Mouse (Mus musculus) midbrain, embryonic 11.5 days (tissue): Measurements from ENCODE around the gene Cdr2l. TPM values are rescaled to one million over a fixed set of nuclear protein-coding genes. Genes with fewer than 3 reads are reported as not detected.

Source experiments
- ATAC-seq: fragments of 200-750 bp; cut with Nextera tagmentation; 2 replicates; pipeline ENCODE4 v1.8.0; 2017; ENCODE audit warnings: moderate TSS enrichment, moderate library complexity; ENCODE audit not compliant: low FRiP score
- DNase-seq: peaks from one replicate; pipeline ENCODE4 v3.0.0; 2015; ENCODE audit warnings: low spot score; ENCODE audit errors: missing footprints
- H3K27ac ChIP-seq: fragments of 300-500 bp; sonication (generic); 2 replicates; pipeline ENCODE4 v1.5.1; 2014; ENCODE audit warnings: low read depth, low read length
- H3K27me3 ChIP-seq: fragments of 300-500 bp; sonication (generic); 2 replicates; pipeline ENCODE4 v1.6.1; 2014; ENCODE audit warnings: mild to moderate bottlenecking, low read length, moderate library complexity, mixed read lengths; ENCODE audit not compliant: control insufficient read depth, insufficient read depth
- H3K36me3 ChIP-seq: fragments of 300-500 bp; sonication (generic); 2 replicates; pipeline ENCODE4 v1.6.1; 2014; ENCODE audit warnings: mild to moderate bottlenecking, low read length, moderate library complexity, mixed read lengths; ENCODE audit not compliant: control insufficient read depth, insufficient read depth
- H3K4me1 ChIP-seq: fragments of 300-500 bp; sonication (generic); 2 replicates; pipeline ENCODE4 v1.6.1; 2014; ENCODE audit warnings: low read length; ENCODE audit not compliant: control insufficient read depth, insufficient read depth
- H3K4me2 ChIP-seq: fragments of 300-500 bp; sonication (generic); 2 replicates; pipeline ENCODE4 v1.6.1; 2014; ENCODE audit warnings: mild to moderate bottlenecking, moderate library complexity
- H3K4me3 ChIP-seq: fragments of 300-500 bp; sonication (generic); 2 replicates; pipeline ENCODE4 v1.5.1; 2014; ENCODE audit warnings: low read depth, low read length
- H3K9ac ChIP-seq: fragments of 300-500 bp; sonication (generic); 2 replicates; pipeline ENCODE4 v1.6.1; 2014; ENCODE audit warnings: low read length
- H3K9me3 ChIP-seq: fragments of 300-500 bp; sonication (generic); 2 replicates; pipeline ENCODE4 v1.6.1; 2016; ENCODE audit warnings: low read length; ENCODE audit not compliant: control insufficient read depth
- WGBS: fragments of 180-500 bp; shearing (Covaris S2); extraction: QIAGEN DNeasy Blood & Tissue Kit; methylation state at CpG from one replicate; pipeline ENCODE4 v1.1.7; 2014; 5-methylcytosine and 5-hydroxymethylcytosine counted together
- polyA plus RNA-seq: library from polyadenylated mRNA; unstranded; fragments of >200 nt; fragmentation: Nextera tagmentation; extraction: Ambion mirVana; gene quantifications from 2 replicates; pipeline ENCODE4 v1.2.1, GENCODE M21; 2014

Gene Cdr2l
- polyA plus RNA-seq, 1 experiment from 2014 or later, result 20.9 TPM

DNA sequence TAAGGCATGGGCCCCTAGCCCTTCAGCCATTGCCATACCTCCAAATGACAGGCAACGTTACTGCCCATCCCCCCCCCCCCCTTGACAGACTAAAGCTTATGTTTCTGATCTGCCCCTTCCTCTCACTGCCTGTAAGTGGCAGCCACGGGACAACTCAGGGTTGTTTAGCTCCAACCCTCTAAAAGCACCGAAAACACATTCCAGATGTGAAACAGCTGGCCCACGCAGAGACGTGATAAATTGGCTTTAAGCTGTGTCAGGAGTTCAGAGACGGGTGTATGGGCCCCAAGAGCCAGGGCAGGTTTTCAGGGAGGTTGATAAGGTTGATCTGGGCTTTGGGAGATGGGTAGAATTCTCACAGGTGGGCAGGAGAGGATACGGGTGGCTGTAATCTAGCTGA, 36.2 kb upstream of the Cdr2l start:
- Histone ChIP-seq H3K9ac (no peak overlapping the region), H3K36me3 (no peaks in the 10 kb centered on the region), H3K4me3 (no peak overlapping the region), H3K27ac (no peak overlapping the region), H3K4me1 (no peaks in the 10 kb centered on the region), H3K4me2 (no peak overlapping the region), H3K27me3 (peaks cover 3% of the 10 kb centered on the region; the same call in 1 of the 2 replicates), H3K9me3 (no peaks in the 10 kb centered on the region)
- ATAC-seq (no peak), DNase-seq (no peak)
- 45% methylated on average over 7 of the region's 7 CpGs for WGBS

DNA sequence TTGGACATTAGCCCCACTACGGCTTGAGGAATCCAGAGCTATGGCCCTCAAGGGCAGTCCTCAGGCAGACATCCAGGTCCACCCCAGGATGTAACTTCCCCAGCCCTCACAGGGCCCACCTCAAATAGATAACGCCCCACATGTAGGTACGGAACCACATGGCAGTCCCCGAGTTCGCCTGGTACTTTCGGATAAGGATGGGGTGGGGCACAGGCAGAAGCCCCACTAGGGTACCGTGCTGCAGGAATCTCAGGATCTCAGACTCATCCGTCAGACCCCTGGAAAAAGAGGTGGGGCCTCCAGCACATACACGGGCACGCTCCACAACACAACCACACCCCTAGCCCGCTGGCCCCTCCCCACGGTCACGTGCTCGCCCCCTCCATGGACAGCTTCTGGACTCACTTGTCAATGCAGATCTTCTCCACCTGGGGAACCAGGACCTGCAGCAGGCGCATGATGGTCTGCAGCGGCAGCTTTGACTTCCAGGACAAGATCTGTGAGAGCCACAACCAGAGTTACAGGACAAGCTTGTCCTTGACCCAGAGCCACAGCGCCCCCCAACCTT, 33.0 kb upstream of the Cdr2l start:
- 60% methylated on average over 17 of the region's 17 CpGs for WGBS
- no peak overlapping the region for H3K27ac ChIP-seq
- no peaks in the 10 kb centered on the region for H3K4me1 ChIP-seq
- DNase-seq, result no peak
- H3K4me3 ChIP-seq, result no peak overlapping the region
- no peak overlapping the region for H3K4me2 ChIP-seq
- H3K9ac ChIP-seq, result no peak overlapping the region
- no peak for ATAC-seq
- H3K36me3 ChIP-seq, result no peaks in the 10 kb centered on the region
- peaks cover 3% of the 10 kb centered on the region; the same call in 1 of the 2 replicates for H3K27me3 ChIP-seq
- H3K9me3 ChIP-seq, result no peaks in the 10 kb centered on the region

DNA sequence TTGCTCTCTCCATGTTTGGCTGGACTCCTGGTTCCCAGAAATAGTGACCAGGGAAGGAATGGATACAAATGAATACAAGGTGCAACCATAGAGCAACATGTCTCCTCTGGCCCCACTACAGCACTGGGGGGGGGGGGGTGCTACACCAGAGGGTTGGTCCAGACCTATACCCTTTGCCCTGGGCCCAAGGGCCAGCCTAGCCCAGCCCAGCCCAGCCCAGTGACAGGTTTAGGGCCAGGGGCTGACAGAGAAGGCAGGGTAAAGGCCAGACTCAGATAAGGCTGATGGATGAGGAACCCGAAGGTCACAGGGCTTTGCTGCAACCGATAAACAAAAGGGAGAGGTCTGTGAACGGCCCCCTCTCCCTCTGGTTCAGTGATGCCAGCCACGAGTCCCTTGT, 31.7 kb upstream of the Cdr2l start:
- DNase-seq (no peak), ATAC-seq (no peak)
- Histone ChIP-seq H3K9ac (no peak overlapping the region), H3K27me3 (no peaks in the 10 kb centered on the region), H3K27ac (no peak overlapping the region), H3K4me2 (no peak overlapping the region), H3K36me3 (no peaks in the 10 kb centered on the region), H3K9me3 (no peaks in the 10 kb centered on the region), H3K4me3 (no peak overlapping the region), H3K4me1 (no peaks in the 10 kb centered on the region)
- WGBS, result 77% methylated on average over 4 of the region's 4 CpGs

DNA sequence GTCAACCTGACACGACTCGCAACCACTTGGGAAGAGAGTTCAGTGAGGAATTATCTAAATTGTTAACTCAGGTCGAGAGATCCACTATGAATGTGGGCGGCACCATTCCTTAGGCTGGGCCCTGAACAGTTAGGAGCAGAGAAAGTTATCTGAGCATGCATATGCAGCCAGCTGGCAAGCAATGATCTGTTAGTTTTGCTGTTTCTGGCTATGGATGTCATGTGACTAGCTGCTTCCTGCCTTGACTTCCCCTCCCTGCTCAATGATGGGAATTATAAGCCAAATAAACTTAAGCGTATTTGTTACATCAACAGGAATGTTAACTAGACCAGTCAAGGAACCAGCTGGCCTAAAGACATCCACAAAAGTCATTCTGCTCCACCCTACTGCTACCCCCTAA, 28.3 kb upstream of the Cdr2l start:
- DNase-seq (no peak), ATAC-seq (no peak)
- no peaks in the 10 kb centered on the region for H3K36me3 ChIP-seq
- 93% methylated on average over 5 of the region's 5 CpGs for WGBS
- no peaks in the 10 kb centered on the region for H3K4me1 ChIP-seq
- H3K9ac ChIP-seq, result no peak overlapping the region
- no peaks in the 10 kb centered on the region for H3K27me3 ChIP-seq
- no peaks in the 10 kb centered on the region for H3K9me3 ChIP-seq
- H3K4me2 ChIP-seq, result no peak overlapping the region
- H3K4me3 ChIP-seq, result no peak overlapping the region
- H3K27ac ChIP-seq, result no peak overlapping the region

DNA sequence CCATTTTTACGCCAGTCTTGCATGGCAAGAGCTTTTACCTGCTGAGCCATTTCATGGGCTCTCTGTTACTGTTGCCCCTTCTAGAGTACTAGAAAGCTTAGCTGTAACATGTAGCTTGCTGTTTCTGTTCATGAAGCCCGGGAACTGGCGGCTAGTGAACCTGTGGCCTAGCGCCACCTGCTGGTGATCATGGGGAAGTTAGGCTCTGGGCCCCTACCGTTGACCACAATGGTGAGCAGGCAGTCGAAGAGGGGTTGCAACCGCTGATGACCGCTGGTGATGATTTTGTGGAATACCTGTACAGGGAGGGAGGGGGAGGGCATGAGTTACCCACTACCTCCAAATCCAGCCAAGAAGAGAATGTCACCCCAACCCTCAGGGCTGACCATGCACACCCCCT, 27.5 kb upstream of the Cdr2l start:
- DNase-seq (peak; percentile 96), ATAC-seq (peak; percentile 57; the same call in 1 of the 2 replicates)
- Histone ChIP-seq H3K4me3 (no peak overlapping the region), H3K9ac (no peak overlapping the region), H3K27me3 (no peaks in the 10 kb centered on the region), H3K36me3 (no peaks in the 10 kb centered on the region), H3K4me2 (no peak overlapping the region), H3K4me1 (peaks cover 2% of the 10 kb centered on the region; the same call in 1 of the 2 replicates), H3K9me3 (no peaks in the 10 kb centered on the region), H3K27ac (no peak overlapping the region)
- whole genome bisulfite sequencing, result 13% methylated on average over 8 of the region's 8 CpGs

DNA sequence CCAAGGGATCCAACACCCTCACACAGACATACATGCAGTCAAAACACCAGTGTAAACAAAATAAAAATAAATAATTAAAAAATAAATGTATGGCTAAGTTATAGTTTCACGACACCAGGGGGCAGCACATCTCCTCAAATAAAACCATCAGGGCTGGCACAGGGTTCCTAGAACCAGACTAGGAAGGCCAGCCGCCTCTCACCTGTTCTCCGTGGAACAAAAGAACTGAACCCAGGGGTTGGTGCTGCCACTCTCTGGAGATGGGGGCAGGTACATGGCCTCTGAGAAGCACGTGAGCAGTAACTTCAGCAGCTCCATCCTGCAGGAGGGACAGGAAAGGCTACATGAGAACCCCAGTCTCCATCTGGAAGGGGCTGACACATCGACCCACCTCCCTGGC, 23.2 kb upstream of the Cdr2l start:
- H3K27me3 ChIP-seq, result no peaks in the 10 kb centered on the region
- no peaks in the 10 kb centered on the region for H3K36me3 ChIP-seq
- ATAC-seq, result peak; percentile 65; the same call in 1 of the 2 replicates
- WGBS, result 17% methylated on average over 5 of the region's 5 CpGs
- H3K9me3 ChIP-seq, result no peaks in the 10 kb centered on the region
- no peak overlapping the region for H3K27ac ChIP-seq
- DNase-seq, result peak; percentile 91
- no peak overlapping the region for H3K4me2 ChIP-seq
- peaks cover 2% of the 10 kb centered on the region; the same call in 1 of the 2 replicates for H3K4me1 ChIP-seq
- H3K4me3 ChIP-seq, result no peak overlapping the region
- no peak overlapping the region for H3K9ac ChIP-seq

DNA sequence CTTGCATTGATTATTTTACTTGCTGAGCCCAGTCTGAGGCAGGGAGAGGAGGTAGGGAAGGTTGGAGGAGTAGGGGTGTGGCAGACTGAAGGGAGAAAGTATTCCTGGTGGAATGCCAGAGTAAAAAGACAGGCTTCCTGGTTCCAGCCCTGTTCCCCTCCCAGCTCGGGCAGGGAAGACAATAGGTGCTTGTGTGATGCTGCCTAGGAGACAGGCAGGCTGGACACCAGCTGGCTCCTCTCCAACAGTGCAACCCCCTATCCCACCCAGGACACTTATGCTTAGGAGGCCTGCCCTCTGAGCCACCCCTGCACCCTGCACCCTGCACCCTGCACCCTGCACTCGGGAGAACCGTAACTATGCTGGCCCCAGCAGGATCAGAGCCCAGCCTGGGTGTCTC, 22.4 kb upstream of the Cdr2l start:
- 61% methylated on average over 3 of the region's 3 CpGs for WGBS
- 0 out of 2 replicates have a peak, but pooled peaks have one; percentile 40 for ATAC-seq
- H3K27me3 ChIP-seq, result no peaks in the 10 kb centered on the region
- H3K9me3 ChIP-seq, result no peaks in the 10 kb centered on the region
- DNase-seq, result peak; percentile 85
- no peaks in the 10 kb centered on the region for H3K36me3 ChIP-seq
- no peak overlapping the region for H3K9ac ChIP-seq
- no peak overlapping the region for H3K4me3 ChIP-seq
- peaks cover 2% of the 10 kb centered on the region; the same call in 1 of the 2 replicates for H3K4me1 ChIP-seq
- no peak overlapping the region for H3K27ac ChIP-seq
- no peak overlapping the region for H3K4me2 ChIP-seq

DNA sequence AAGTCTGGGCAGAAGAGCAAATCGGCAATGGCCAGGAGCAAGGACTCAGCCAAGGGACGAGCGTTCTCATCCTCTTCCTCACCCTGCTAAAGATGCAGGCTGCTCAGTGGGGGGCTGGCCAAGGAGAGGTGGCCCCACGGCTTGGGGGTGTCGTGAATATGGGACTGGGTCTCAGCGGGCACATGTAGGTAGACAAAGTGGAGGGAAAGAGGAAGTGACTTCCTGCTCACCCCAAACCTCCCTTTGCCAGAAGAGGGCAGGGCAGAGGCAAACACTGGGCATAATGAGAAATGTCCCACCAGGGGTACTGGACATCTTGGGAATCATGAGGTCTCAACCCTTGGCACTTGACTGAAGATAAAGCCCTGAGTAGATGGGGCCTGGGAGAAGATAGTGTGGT, 22.0 kb upstream of the Cdr2l start:
- Histone ChIP-seq H3K36me3 (no peaks in the 10 kb centered on the region), H3K4me1 (peaks cover 2% of the 10 kb centered on the region; the same call in 1 of the 2 replicates), H3K9me3 (no peaks in the 10 kb centered on the region), H3K9ac (no peak overlapping the region), H3K27me3 (no peaks in the 10 kb centered on the region), H3K27ac (no peak overlapping the region), H3K4me2 (no peak overlapping the region), H3K4me3 (no peak overlapping the region)
- ATAC-seq (no peak), DNase-seq (no peak)
- 69% methylated on average over 6 of the region's 6 CpGs for WGBS

DNA sequence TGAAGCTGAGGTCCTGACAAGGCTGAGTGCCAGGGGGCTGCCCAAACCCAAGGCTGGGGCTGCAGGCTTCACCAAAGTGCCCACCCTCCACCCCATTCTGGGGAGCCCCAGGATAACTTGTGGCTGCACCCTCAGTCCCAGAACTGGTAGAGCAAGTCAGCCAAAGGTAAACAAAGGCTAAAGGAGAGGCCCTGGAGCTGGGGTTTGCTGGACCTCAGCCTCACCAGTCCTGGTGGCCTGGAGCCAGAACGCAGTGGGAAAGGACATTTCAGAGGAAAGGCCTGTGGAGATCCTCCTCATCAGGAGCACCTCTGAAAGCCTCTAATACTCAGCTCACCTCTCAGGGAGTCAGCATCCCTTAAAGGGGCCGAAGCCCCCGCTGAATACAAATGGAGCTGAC, 17.6 kb upstream of the Cdr2l start:
- Histone ChIP-seq H3K4me2 (no peak overlapping the region), H3K9me3 (no peaks in the 10 kb centered on the region), H3K4me1 (peaks cover 12% of the 10 kb centered on the region), H3K27me3 (no peaks in the 10 kb centered on the region; the same call in 1 of the 2 replicates), H3K4me3 (no peak overlapping the region), H3K27ac (no peak overlapping the region), H3K9ac (no peak overlapping the region), H3K36me3 (no peaks in the 10 kb centered on the region)
- DNase-seq (no peak), ATAC-seq (no peak)
- WGBS, result 87% methylated on average over 3 of the region's 3 CpGs
